15 mouse cellular contexts compared by ENCODE assay signal in the genomic region with DNA sequence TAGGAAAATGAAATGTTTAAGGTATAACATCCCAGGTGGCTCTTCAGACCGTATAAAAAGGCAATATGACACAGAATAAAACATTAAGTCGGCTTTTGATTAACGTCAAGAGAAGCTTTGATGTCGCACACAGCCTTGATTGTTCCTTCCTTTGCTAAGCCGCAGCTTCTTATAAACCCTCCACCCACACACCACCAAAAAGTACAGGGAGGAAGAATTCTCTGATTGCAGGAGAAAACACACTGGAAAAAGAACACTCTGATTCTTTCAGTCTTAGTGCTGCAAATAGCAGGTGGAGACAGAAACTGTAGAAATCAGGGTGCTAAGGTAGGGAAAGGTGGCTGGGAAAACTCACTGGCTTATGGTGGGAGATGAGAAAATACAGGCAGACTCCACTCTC.
"Had no signal": no experiment of that assay in that cellular context is flagged by ENCODE, and none has a peak within 500 bp of the region (broad histone marks: within the 10 kb centered on the region; RNA-seq: fewer than 3 reads in every experiment).

No protein-coding gene starts in this region.

- H3K4me2 ChIP-seq: limb, embryonic 15.5 days; liver, embryonic 12.5 days; lung, embryonic 14.5 days; midbrain, embryonic 12.5 days; neural tube, embryonic 15.5 days had no signal

- H3K27me3 ChIP-seq: limb, embryonic 15.5 days; liver, embryonic 12.5 days; midbrain, embryonic 12.5 days; neural tube, embryonic 15.5 days had no signal

- DNase-seq: kidney, adult 11 months; kidney, adult 9 months; kidney, postnatal 36 days; layer of hippocampus, adult 9-11 months; lung, postnatal 10 days; lung, postnatal 4 days; thymus, postnatal 4 days had no signal

- H3K27ac ChIP-seq: kidney, postnatal 0 days; left cerebral cortex, adult 2 months; limb, embryonic 15.5 days; liver, embryonic 12.5 days; midbrain, embryonic 12.5 days; neural tube, embryonic 15.5 days had no signal

- H3K4me3 ChIP-seq: left cerebral cortex, adult 2 months; limb, embryonic 15.5 days; liver, embryonic 12.5 days; midbrain, embryonic 12.5 days; myocyte; neural tube, embryonic 15.5 days had no signal

- H3K36me3 ChIP-seq: limb, embryonic 15.5 days; liver, embryonic 12.5 days; midbrain, embryonic 12.5 days; neural tube, embryonic 15.5 days had no signal

- ATAC-seq: liver, embryonic 12.5 days had no signal

- H3K9me3 ChIP-seq: limb, embryonic 15.5 days; liver, embryonic 12.5 days; midbrain, embryonic 12.5 days; neural tube, embryonic 15.5 days had no signal

- H3K4me1 ChIP-seq: limb, embryonic 15.5 days; liver, embryonic 12.5 days; midbrain, embryonic 12.5 days; neural tube, embryonic 15.5 days had no signal

- H3K9ac ChIP-seq: limb, embryonic 15.5 days; liver, embryonic 12.5 days; lung, embryonic 14.5 days; midbrain, embryonic 12.5 days; neural tube, embryonic 15.5 days had no signal
